ENCODE assay signal across 20 mouse cellular contexts in genomic region chr16:46776367-46776766, GRCm38 (mm10).
DNase-seq lines count a peak whose midpoint lies in the region; ATAC-seq and TF ChIP-seq lines count a peak whose summit lies in the region.
"Had no signal": no experiment of that assay in that cellular context is flagged by ENCODE, and none has a peak within 500 bp of the region (broad histone marks: within the 10 kb centered on the region; RNA-seq: fewer than 3 reads in every experiment).

No protein-coding gene starts in this region.

- H3K9me3 ChIP-seq in forebrain, embryonic 11.5 days (ENCODE audit: control insufficient read depth, low read length) = no peaks in the 10 kb centered on the region
- H3K9me3 ChIP-seq in forebrain, postnatal 0 days (ENCODE audit: low read length) = no peaks in the 10 kb centered on the region
- H3K9me3 ChIP-seq in intestine, embryonic 15.5 days = no peaks in the 10 kb centered on the region
- no peaks in the 10 kb centered on the region for H3K9me3 ChIP-seq in kidney, embryonic 15.5 days (replicated peaks)
- H3K9me3 ChIP-seq: embryonic facial prominence, embryonic 12.5 days; midbrain, embryonic 10.5 days; neural tube, embryonic 15.5 days had no signal

- ATAC-seq in forebrain, embryonic 11.5 days (replicated peaks; ENCODE audit: low FRiP score) = 0 out of 2 replicates have a peak, but pooled peaks have one; percentile 39
- ATAC-seq in forebrain, postnatal 0 days = no peak
- 0 out of 2 replicates have a peak, but pooled peaks have one; percentile 61 for ATAC-seq in intestine, embryonic 15.5 days
- peak; percentile 93 for ATAC-seq in kidney, embryonic 15.5 days (replicated peaks; ENCODE audit: low FRiP score)
- no peak for ATAC-seq in megakaryocyte, adult 5-6 weeks (ENCODE audit: poor library complexity, severe bottlenecking)
- ATAC-seq: hindbrain, postnatal 0 days had no signal

- no peak for TF ChIP-seq POLR2A in brain, embryonic 14.5 days (IDR thresholded peaks at IDR 0.05; ENCODE audit: borderline replicate concordance, extremely low read depth, insufficient read depth, insufficient read length, poor library complexity, severe bottlenecking)

- H3K4me1 ChIP-seq in forebrain, embryonic 11.5 days (replicated peaks; ENCODE audit: control insufficient read depth, insufficient read depth, low read length) = no peaks in the 10 kb centered on the region
- H3K4me1 ChIP-seq in forebrain, postnatal 0 days (ENCODE audit: insufficient read depth) = no peaks in the 10 kb centered on the region
- H3K4me1 ChIP-seq in intestine, embryonic 15.5 days (replicated peaks) = no peaks in the 10 kb centered on the region
- H3K4me1 ChIP-seq in kidney, embryonic 15.5 days = no peaks in the 10 kb centered on the region
- H3K4me1 ChIP-seq: embryonic facial prominence, embryonic 12.5 days; midbrain, embryonic 10.5 days; neural tube, embryonic 15.5 days had no signal

- WGBS in forebrain, embryonic 11.5 days = 66% methylated on average over 5 of the region's 5 CpGs
- WGBS in forebrain, postnatal 0 days = 46% methylated on average over 5 of the region's 5 CpGs
- WGBS in intestine, embryonic 15.5 days = 39% methylated on average over 5 of the region's 5 CpGs
- WGBS in kidney, embryonic 15.5 days = 58% methylated on average over 5 of the region's 5 CpGs

- TF ChIP-seq CTCF in forebrain, postnatal 0 days (IDR thresholded peaks at IDR 0.05; ENCODE audit: low read depth) = no peak
- no peak for TF ChIP-seq CTCF in brain, embryonic 14.5 days (IDR thresholded peaks at IDR 0.05; ENCODE audit: borderline replicate concordance, extremely low read depth, insufficient read depth, insufficient read length)

- no peak overlapping the region for H3K27ac ChIP-seq in forebrain, embryonic 11.5 days (ENCODE audit: low read depth, low read length)
- no peak overlapping the region for H3K27ac ChIP-seq in forebrain, postnatal 0 days (ENCODE audit: low read depth, low read length)
- no peak overlapping the region for H3K27ac ChIP-seq in intestine, embryonic 15.5 days
- H3K27ac ChIP-seq in kidney, embryonic 15.5 days = no peak overlapping the region
- H3K27ac ChIP-seq: embryonic facial prominence, embryonic 12.5 days; gastrocnemius, adult 2 months; hindbrain, postnatal 0 days; left cerebral cortex, adult 2 months; midbrain, embryonic 10.5 days; neural tube, embryonic 15.5 days had no signal

- no peaks in the 10 kb centered on the region for H3K27me3 ChIP-seq in forebrain, embryonic 11.5 days (ENCODE audit: control insufficient read depth, insufficient read depth, low read length)
- no peaks in the 10 kb centered on the region for H3K27me3 ChIP-seq in forebrain, postnatal 0 days (ENCODE audit: insufficient read depth, low read length)
- H3K27me3 ChIP-seq in intestine, embryonic 15.5 days (replicated peaks) = no peaks in the 10 kb centered on the region
- no peaks in the 10 kb centered on the region for H3K27me3 ChIP-seq in kidney, embryonic 15.5 days
- H3K27me3 ChIP-seq: embryonic facial prominence, embryonic 12.5 days; neural tube, embryonic 15.5 days had no signal

- no peak overlapping the region for H3K4me2 ChIP-seq in forebrain, embryonic 11.5 days (ENCODE audit: low read depth, low read length, severe bottlenecking)
- H3K4me2 ChIP-seq in forebrain, postnatal 0 days (ENCODE audit: low read depth) = no peak overlapping the region
- H3K4me2 ChIP-seq in intestine, embryonic 15.5 days (replicated peaks) = no peak overlapping the region; the same call in 1 of the 2 replicates
- H3K4me2 ChIP-seq in kidney, embryonic 15.5 days = no peak overlapping the region
- H3K4me2 ChIP-seq: embryonic facial prominence, embryonic 12.5 days; neural tube, embryonic 15.5 days had no signal

- DNase-seq in forebrain, embryonic 11.5 days (ENCODE audit: low spot score) = no peak
- DNase-seq in forebrain, postnatal 0 days = no peak
- peak; percentile 74 for DNase-seq in brain, embryonic 14.5 days (ENCODE audit: low read depth)
- DNase-seq in urinary bladder, postnatal 25 days (ENCODE audit: low spot score) = no peak
- no peak for DNase-seq in gastrocnemius, adult 18-20 months (ENCODE audit: low spot score)
- DNase-seq: adrenal gland, adult 2 months; cerebellum, adult 11-12 months; gastrocnemius, adult 2 months; heart, adult 11 months; lung, adult 2 months; lung, postnatal 36 days; thymus, adult 2 months had no signal

- no peaks in the 10 kb centered on the region for H3K36me3 ChIP-seq in forebrain, embryonic 11.5 days (ENCODE audit: control insufficient read depth, insufficient read depth, low read length)
- H3K36me3 ChIP-seq in forebrain, postnatal 0 days (ENCODE audit: insufficient read depth) = no peaks in the 10 kb centered on the region
- H3K36me3 ChIP-seq in intestine, embryonic 15.5 days = no peaks in the 10 kb centered on the region
- no peaks in the 10 kb centered on the region for H3K36me3 ChIP-seq in kidney, embryonic 15.5 days
- H3K36me3 ChIP-seq: embryonic facial prominence, embryonic 12.5 days; midbrain, embryonic 10.5 days; neural tube, embryonic 15.5 days had no signal

- H3K9ac ChIP-seq in forebrain, embryonic 11.5 days (ENCODE audit: low read length) = no peak overlapping the region
- no peak overlapping the region for H3K9ac ChIP-seq in forebrain, postnatal 0 days
- H3K9ac ChIP-seq in intestine, embryonic 15.5 days = no peak overlapping the region
- no peak overlapping the region for H3K9ac ChIP-seq in kidney, embryonic 15.5 days
- H3K9ac ChIP-seq: embryonic facial prominence, embryonic 12.5 days; neural tube, embryonic 15.5 days had no signal

- no peak overlapping the region for H3K4me3 ChIP-seq in forebrain, embryonic 11.5 days (ENCODE audit: low read depth, low read length)
- no peak overlapping the region for H3K4me3 ChIP-seq in forebrain, postnatal 0 days (ENCODE audit: low read depth, low read length)
- no peak overlapping the region for H3K4me3 ChIP-seq in intestine, embryonic 15.5 days (replicated peaks)
- no peak overlapping the region for H3K4me3 ChIP-seq in kidney, embryonic 15.5 days (replicated peaks)
- H3K4me3 ChIP-seq: embryonic facial prominence, embryonic 12.5 days; gastrocnemius, adult 2 months; left cerebral cortex, adult 2 months; midbrain, embryonic 10.5 days; neural tube, embryonic 15.5 days had no signal

Comparison
In these comparisons a context has a peak if more than half of its experiments do, and no peak if none do; other contexts are left out.
1. ATAC-seq: peak in forebrain, embryonic 11.5 days (single experiment), intestine, embryonic 15.5 days (single experiment) and kidney, embryonic 15.5 days (single experiment); none in forebrain, postnatal 0 days (single experiment) and megakaryocyte, adult 5-6 weeks (single experiment).